Mouse (Mus musculus): Measurements from ENCODE around the gene Stk38. TPM values are rescaled to one million over a fixed set of nuclear protein-coding genes. Genes with fewer than 3 reads are reported as not detected.

The Stk38 gene
- polyA plus RNA-seq, 1 experiment from 2014 or later = 118 TPM

- Histone ChIP-seq H3K27me3 (ENCODE audit: control insufficient read depth, insufficient read depth, low read length) (no peaks in the 10 kb centered on the region), H3K9me3 (replicated peaks; ENCODE audit: control insufficient read depth, low read length) (no peaks in the 10 kb centered on the region), H3K4me3 (replicated peaks; ENCODE audit: low read length) (no peak overlapping the region), H3K36me3 (ENCODE audit: control insufficient read depth, insufficient read depth, low read length) (peaks cover 26% of the 10 kb centered on the region), H3K4me2 (ENCODE audit: low read depth, low read length) (no peak overlapping the region), H3K4me1 (ENCODE audit: control insufficient read depth, insufficient read depth, low read length) (no peaks in the 10 kb centered on the region), H3K27ac (ENCODE audit: low read length) (no peak overlapping the region), H3K9ac (ENCODE audit: low read length) (no peak overlapping the region)
- WGBS = 81% methylated on average over 10 of the region's 10 CpGs
- ATAC-seq (ENCODE audit: insufficient read depth, low FRiP score) = no peak
These were observed 46.2 kb downstream of the Stk38 start for GRCm38 (mm10) chr17:28961596-28961995.

- Histone ChIP-seq H3K4me3 (replicated peaks; ENCODE audit: low read length) (no peak overlapping the region), H3K4me1 (ENCODE audit: control insufficient read depth, insufficient read depth, low read length) (no peaks in the 10 kb centered on the region), H3K9ac (ENCODE audit: low read length) (no peak overlapping the region), H3K27ac (ENCODE audit: low read length) (no peak overlapping the region), H3K4me2 (ENCODE audit: low read depth, low read length) (no peak overlapping the region), H3K9me3 (replicated peaks; ENCODE audit: control insufficient read depth, low read length) (no peaks in the 10 kb centered on the region), H3K27me3 (ENCODE audit: control insufficient read depth, insufficient read depth, low read length) (no peaks in the 10 kb centered on the region), H3K36me3 (ENCODE audit: control insufficient read depth, insufficient read depth, low read length) (peaks cover 26% of the 10 kb centered on the region)
- ATAC-seq (ENCODE audit: insufficient read depth, low FRiP score) = no peak
- 44% methylated on average over 10 of the region's 10 CpGs for WGBS
These were observed 47.2 kb downstream of the Stk38 start for GRCm38 (mm10) chr17:28960597-28960996.

GRCm38 (mm10) chr17:28954416-28954815 lies 53.4 kb downstream of the Stk38 start:
- 94% methylated on average over 9 of the region's 9 CpGs for WGBS
- H3K4me1 ChIP-seq (ENCODE audit: control insufficient read depth, insufficient read depth, low read length) = peaks cover 20% of the 10 kb centered on the region
- H3K9ac ChIP-seq (ENCODE audit: low read length) = no peak overlapping the region
- H3K9me3 ChIP-seq (replicated peaks; ENCODE audit: control insufficient read depth, low read length) = no peaks in the 10 kb centered on the region
- no peaks in the 10 kb centered on the region for H3K27me3 ChIP-seq (ENCODE audit: control insufficient read depth, insufficient read depth, low read length)
- H3K36me3 ChIP-seq (ENCODE audit: control insufficient read depth, insufficient read depth, low read length) = 0 out of 2 replicates have a peak, but pooled peaks cover 3% of the 10 kb centered on the region
- ATAC-seq (ENCODE audit: insufficient read depth, low FRiP score) = no peak
- H3K4me3 ChIP-seq (replicated peaks; ENCODE audit: low read length) = no peak overlapping the region
- no peak overlapping the region for H3K27ac ChIP-seq (ENCODE audit: low read length)
- peak overlapping the region; percentile 86; the same call in 1 of the 2 replicates for H3K4me2 ChIP-seq (ENCODE audit: low read depth, low read length)

GRCm38 (mm10) chr17:28953251-28953650 lies 54.5 kb downstream of the Stk38 start:
- Histone ChIP-seq H3K27ac (ENCODE audit: low read length) (peak overlapping the region; percentile 98), H3K27me3 (ENCODE audit: control insufficient read depth, insufficient read depth, low read length) (no peaks in the 10 kb centered on the region), H3K4me3 (replicated peaks; ENCODE audit: low read length) (peak overlapping the region; percentile 82), H3K36me3 (ENCODE audit: control insufficient read depth, insufficient read depth, low read length) (0 out of 2 replicates have a peak, but pooled peaks cover 3% of the 10 kb centered on the region), H3K4me2 (ENCODE audit: low read depth, low read length) (peak overlapping the region; percentile 86), H3K9me3 (replicated peaks; ENCODE audit: control insufficient read depth, low read length) (no peaks in the 10 kb centered on the region), H3K4me1 (ENCODE audit: control insufficient read depth, insufficient read depth, low read length) (peaks cover 20% of the 10 kb centered on the region), H3K9ac (ENCODE audit: low read length) (peak overlapping the region; percentile 97)
- 5% methylated on average over 9 of the region's 9 CpGs for WGBS
- ATAC-seq (ENCODE audit: insufficient read depth, low FRiP score) = no peak

- Histone ChIP-seq H3K9me3 (replicated peaks; ENCODE audit: control insufficient read depth, low read length) (0 out of 2 replicates have a peak, but pooled peaks cover 4% of the 10 kb centered on the region), H3K4me1 (ENCODE audit: control insufficient read depth, insufficient read depth, low read length) (peaks cover 20% of the 10 kb centered on the region), H3K9ac (ENCODE audit: low read length) (peak within 1 kb of the TSS; percentile 97), H3K27me3 (ENCODE audit: control insufficient read depth, insufficient read depth, low read length) (no peaks in the 10 kb centered on the region), H3K4me3 (replicated peaks; ENCODE audit: low read length) (peak within 1 kb of the TSS; percentile 82), H3K4me2 (ENCODE audit: low read depth, low read length) (peak within 1 kb of the TSS; percentile 86), H3K36me3 (ENCODE audit: control insufficient read depth, insufficient read depth, low read length) (0 out of 2 replicates have a peak, but pooled peaks cover 3% of the 10 kb centered on the region), H3K27ac (ENCODE audit: low read length) (peak within 1 kb of the TSS; percentile 98)
- under 1% methylated on average over 76 of the region's 80 CpGs for WGBS
- peak; percentile 93 for ATAC-seq (ENCODE audit: insufficient read depth, low FRiP score)
These were observed 55.7 kb downstream of the Stk38 start, which contains the start of gene Kctd20 for GRCm38 (mm10) chr17:28951831-28952799. Gene Kctd20 (plus strand): TSS chr17:28951950.

- 0 out of 2 replicates have a peak, but pooled peaks cover 6% of the 10 kb centered on the region for H3K9me3 ChIP-seq (replicated peaks; ENCODE audit: control insufficient read depth, low read length)
- WGBS = 71% methylated on average over 4 of the region's 4 CpGs
These were observed 57.0 kb downstream of the Stk38 start for GRCm38 (mm10) chr17:28950751-28951150.

GRCm38 (mm10) chr17:28948661-28949060 lies 59.1 kb downstream of the Stk38 start:
- peaks cover 12% of the 10 kb centered on the region for H3K4me1 ChIP-seq (ENCODE audit: control insufficient read depth, insufficient read depth, low read length)
- WGBS = 47% methylated on average over 4 of the region's 4 CpGs

More at GRCm38 (mm10) chr17:28950751-28951150, 57.0 kb downstream of the Stk38 start:
- no peak overlapping the region for H3K27ac ChIP-seq (ENCODE audit: low read length)
- H3K36me3 ChIP-seq (ENCODE audit: control insufficient read depth, insufficient read depth, low read length) = no peaks in the 10 kb centered on the region
- ATAC-seq (ENCODE audit: insufficient read depth, low FRiP score) = no peak
- H3K4me2 ChIP-seq (ENCODE audit: low read depth, low read length) = no peak overlapping the region
- H3K4me1 ChIP-seq (ENCODE audit: control insufficient read depth, insufficient read depth, low read length) = peaks cover 20% of the 10 kb centered on the region
- no peaks in the 10 kb centered on the region for H3K27me3 ChIP-seq (ENCODE audit: control insufficient read depth, insufficient read depth, low read length)
- H3K9ac ChIP-seq (ENCODE audit: low read length) = no peak overlapping the region
- H3K4me3 ChIP-seq (replicated peaks; ENCODE audit: low read length) = no peak overlapping the region

GRCm38 (mm10) chr17:28947011-28947939 lies 60.5 kb downstream of the Stk38 start:
- ATAC-seq (ENCODE audit: insufficient read depth, low FRiP score) = no peak
- Histone ChIP-seq H3K9me3 (replicated peaks; ENCODE audit: control insufficient read depth, low read length) (0 out of 2 replicates have a peak, but pooled peaks cover 6% of the 10 kb centered on the region), H3K36me3 (ENCODE audit: control insufficient read depth, insufficient read depth, low read length) (no peaks in the 10 kb centered on the region), H3K4me2 (ENCODE audit: low read depth, low read length) (no peak overlapping the region), H3K4me3 (replicated peaks; ENCODE audit: low read length) (no peak overlapping the region), H3K27me3 (ENCODE audit: control insufficient read depth, insufficient read depth, low read length) (no peaks in the 10 kb centered on the region), H3K4me1 (ENCODE audit: control insufficient read depth, insufficient read depth, low read length) (peaks cover 7% of the 10 kb centered on the region; the same call in 1 of the 2 replicates), H3K9ac (ENCODE audit: low read length) (no peak overlapping the region), H3K27ac (ENCODE audit: low read length) (no peak overlapping the region)
- 92% methylated on average over 19 of the region's 19 CpGs for WGBS

More at GRCm38 (mm10) chr17:28948661-28949060, 59.1 kb downstream of the Stk38 start:
- H3K9ac ChIP-seq (ENCODE audit: low read length) = no peak overlapping the region
- ATAC-seq (ENCODE audit: insufficient read depth, low FRiP score) = no peak
- H3K36me3 ChIP-seq (ENCODE audit: control insufficient read depth, insufficient read depth, low read length) = no peaks in the 10 kb centered on the region
- H3K27me3 ChIP-seq (ENCODE audit: control insufficient read depth, insufficient read depth, low read length) = no peaks in the 10 kb centered on the region
- 0 out of 2 replicates have a peak, but pooled peaks cover 6% of the 10 kb centered on the region for H3K9me3 ChIP-seq (replicated peaks; ENCODE audit: control insufficient read depth, low read length)
- H3K4me3 ChIP-seq (replicated peaks; ENCODE audit: low read length) = no peak overlapping the region
- H3K27ac ChIP-seq (ENCODE audit: low read length) = no peak overlapping the region
- H3K4me2 ChIP-seq (ENCODE audit: low read depth, low read length) = no peak overlapping the region

All from stomach, embryonic 16.5 days (tissue).